Mouse (Mus musculus) MEL-GATA-1-ER (cell line): ENCODE data around the gene Sorbs1.
A peak's percentile ranks its signal among the peaks of the same experiment; 100 is the strongest.

Source experiments
- DNase-seq: peaks from one replicate; pipeline ENCODE4 v3.0.0-alpha.2; 2012; ENCODE audit warnings: low read depth; ENCODE audit errors: extremely low read depth

Sorbs1 gene

DNA sequence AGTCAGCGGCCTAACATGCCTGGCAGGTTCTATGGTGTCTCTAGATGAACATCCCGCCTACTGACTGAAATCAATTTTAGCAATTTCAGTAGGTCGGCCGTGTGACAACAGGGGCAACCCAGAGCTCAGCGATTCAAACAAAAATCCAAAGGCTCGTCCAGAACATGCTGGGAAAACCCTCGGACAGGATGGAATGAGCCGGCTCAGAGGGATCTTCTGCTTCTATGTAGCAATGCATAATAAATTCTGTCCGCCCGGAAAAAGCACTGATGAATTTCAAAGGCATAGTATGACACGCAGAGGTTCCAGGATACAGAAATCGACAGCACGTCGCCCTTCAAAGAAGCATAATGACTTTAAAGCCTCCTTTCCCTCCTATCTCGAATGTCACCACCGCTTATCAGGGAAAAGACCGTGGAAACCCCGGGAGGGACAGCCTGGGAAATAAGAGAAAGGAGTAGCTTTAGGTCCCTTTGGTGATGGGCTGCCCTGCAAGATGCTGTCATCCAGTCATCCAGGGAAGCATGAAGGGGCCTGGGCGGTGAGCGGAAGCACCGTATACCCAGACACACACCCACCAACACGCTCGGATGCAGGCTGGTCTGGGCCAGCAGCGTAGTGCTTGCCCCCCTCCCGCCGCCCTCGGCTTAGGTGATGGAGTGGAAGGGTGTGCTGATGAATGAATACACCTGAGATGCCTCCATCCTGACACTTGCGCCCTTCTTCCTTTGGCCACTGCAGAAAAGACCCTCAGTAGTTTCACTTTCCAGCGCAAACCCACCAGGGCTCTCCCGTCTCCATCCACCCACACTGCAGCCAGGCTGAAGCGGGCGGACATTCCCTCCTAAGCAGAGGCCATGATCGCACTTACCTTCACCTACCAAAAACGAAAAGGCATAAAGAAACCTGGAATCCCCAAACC, 818 bp downstream of the Sorbs1 start:
- peak; percentile 28 for DNase-seq

DNA sequence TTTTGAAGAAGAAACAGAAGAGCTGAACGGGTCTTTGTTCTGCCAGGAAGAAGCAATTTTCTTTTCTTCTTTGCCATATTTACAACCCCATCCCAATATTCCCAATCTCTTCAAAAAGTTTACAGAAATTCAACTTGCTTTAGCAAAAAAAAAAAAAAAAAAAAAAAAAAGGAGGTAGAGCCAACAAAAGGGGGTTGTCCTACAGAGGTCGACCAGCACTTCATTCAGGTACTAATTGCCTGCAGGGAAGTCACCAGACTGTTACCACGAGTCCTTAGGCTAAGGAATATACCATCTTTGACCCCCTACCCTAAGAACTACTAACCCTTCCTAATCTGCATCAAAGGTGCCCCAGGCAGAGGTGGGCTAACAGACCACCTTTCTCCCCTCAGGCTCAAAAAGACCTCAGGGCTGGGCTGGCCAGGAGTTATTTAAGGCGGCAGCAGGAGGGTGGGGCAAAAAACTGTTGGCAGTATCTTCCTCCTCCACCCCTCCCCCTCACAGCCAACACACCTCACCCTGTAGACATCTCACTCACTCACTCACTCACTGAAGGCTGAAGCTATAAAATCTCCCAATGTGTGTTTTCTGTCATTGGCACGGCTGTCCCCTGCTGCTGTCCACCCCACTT, 1.8 kb downstream of the Sorbs1 start:
- peak; percentile 30 for DNase-seq

DNA sequence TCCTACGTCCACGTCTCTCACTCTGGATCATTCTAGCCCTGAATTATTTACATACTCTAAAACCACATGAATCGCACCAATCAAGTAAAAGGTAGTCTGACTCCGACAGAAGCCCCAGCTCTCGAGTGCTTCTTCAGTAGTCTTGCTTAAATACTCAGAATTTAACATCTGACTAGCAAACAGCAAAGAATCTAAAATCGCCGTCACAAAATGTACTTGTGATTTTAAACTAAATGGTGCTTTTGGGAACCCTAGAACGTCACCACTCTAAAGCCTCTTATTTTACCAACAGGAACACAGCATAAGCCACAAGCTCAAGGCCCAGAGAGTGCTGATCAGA, 2.5 kb downstream of the Sorbs1 start:
- no peak for DNase-seq

DNA sequence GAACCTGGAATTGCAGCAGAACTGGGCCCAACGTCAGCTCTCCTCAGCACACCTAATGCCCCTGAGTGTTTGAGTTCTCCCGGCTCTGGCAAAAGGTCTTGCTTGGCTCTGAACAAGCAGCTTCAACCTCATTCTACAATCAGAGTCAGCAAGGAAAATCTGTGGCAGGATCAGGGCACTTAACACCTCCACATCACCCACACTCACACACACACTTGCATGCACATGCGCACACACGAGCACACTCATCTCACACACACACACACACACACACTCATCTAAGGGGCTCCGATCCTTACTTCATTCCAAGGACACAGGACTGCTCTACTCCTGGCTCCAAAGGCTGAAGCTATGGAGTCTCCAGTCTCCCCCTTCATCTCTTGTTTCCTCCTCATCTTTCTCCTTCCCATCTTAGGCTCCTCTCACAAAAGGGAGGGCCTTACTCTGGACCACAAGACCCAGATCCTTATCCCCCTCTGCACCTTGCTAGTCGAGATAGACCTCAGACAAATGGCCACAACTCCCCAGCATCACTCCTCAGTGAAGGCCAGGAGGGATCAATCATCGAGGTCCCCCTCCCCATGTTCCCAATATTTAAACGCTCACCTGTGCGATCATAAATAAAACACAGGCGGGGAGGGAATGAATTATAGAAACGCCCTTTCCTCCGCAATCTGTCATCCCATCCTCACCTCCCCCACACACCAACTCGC, 3.0 kb downstream of the Sorbs1 start:
- DNase-seq: no peak

DNA sequence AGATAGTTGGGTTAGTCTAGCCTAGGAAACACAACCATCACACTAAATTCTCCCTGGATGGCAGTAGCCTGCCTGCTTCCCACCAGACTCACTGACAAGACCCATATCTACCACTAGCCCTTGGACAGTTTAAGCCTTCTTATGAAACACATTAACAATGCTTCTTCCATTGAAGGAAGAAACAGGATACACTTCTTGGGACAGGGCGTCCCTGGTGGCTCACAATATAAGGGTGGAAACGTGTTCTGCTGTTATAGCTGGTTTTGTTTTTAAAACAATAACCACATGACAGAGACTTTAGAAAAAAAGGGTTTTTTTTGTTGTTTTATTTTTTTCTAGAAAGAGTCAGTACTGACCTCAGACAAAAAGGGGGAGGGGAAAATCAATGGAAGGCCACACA, 4.3 kb downstream of the Sorbs1 start:
- no peak for DNase-seq

DNA sequence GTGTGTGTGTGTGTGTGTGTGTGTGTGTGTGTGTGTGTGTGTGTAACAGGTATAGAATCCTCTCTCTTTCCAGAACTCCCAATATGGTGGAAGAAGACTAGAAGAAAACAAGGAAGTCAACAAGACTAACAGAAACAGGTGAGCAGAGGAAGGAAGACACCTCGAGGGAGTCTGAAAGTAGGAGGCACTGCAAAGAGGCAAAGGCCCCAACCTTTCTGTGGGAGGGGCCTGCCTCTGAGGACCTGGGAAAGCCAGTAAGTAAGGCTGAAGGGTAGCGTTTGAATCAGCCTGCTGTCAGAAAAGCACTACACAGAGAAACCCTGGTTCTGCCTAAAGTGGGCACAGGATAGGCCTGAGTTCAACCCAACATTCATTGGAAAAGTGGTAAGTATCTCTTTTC, 4.7 kb downstream of the Sorbs1 start:
- DNase-seq: no peak

DNA sequence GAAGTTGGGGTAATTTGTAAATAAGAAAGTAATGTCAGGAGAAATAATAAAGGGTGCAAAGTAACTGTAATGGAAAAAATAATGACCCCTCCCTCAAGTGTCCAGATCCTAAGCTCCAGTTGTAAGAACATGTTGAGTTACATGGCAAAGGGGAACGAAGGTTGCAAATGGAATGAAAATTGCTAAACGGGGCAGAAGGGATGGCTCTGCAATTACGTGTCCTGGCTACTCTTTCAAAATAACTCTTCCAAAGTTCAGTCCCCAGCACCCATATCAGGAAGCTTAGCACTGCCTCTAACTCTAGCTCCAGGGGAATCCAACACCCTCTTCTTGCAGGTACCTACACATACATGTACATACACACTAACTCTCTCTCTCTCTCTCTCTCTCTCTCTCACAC, 6.6 kb downstream of the Sorbs1 start:
- DNase-seq: no peak

DNA sequence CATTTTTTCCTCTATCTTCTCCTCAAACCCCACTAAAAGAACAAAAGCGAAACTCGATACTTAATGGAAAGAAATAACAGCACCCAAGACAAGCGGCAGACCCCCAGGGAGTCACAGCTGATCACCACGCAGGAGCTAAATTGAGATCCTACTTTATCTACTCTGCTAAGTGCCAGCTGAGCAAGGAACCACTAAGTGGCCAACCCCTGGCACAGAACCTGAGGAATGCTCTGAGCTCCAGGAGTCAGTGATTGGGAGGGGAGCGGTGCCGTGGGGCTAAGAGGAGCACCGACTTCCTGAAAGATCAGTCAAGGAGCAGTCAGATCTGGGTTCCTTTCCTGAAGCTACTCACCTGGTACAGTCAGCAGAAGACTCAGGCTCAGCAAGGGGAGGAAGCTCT, 9.2 kb downstream of the Sorbs1 start:
- no peak for DNase-seq

DNA sequence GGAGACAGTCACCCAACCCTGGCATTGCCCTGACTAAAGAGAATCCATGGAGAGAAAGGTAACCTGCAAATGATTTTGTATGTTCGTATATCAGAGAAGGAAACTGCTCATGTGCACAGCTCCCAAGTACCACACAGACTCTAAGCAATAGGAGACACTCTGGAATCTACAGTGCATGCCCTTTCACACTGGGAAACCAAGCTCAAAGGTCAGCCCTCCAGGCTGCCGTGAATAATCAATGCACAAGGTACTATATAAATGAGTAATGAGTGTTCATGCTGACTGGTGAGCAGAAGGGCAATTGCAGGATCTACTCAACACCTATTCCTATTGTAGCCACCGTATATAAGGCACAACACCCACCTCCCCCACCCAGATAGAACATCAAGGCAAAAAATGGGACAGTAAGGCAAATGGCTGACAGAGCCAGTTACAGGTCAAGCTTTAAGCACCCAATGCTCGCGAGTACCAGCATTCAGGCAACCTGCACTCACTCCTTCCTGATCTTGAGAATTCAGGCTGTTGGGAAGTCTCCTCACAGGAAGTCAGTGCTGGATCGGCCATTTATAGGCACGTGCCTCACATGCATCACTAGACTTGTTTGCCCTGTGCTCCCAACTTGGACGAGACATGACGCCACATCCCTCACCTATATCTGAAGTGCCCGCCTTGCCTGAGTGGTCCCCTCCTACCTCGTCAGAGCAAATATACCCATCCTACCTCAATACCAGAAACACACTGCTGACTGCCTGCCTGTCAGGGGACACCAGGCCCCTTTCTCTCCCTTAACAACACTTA, 13.4 kb downstream of the Sorbs1 start:
- no peak for DNase-seq

DNA sequence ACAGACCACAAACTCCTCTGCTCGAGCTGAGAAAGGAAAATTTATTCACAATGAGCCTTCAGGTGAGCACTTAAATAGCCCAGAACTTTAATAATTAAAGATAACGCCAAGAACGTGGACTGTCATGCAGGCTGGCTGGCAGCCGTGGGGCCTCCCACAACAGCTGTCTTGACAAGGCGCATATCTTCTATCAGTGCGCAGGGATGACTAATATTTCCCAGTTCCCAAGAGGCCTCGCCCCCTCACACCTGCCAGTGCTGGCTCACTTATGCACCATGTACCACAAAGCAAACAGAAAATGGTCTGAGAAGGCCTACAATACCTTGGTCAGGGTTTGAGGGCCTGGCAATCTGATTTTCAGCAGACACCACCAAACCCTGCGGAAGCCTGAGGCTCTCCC, 14.4 kb downstream of the Sorbs1 start:
- no peak for DNase-seq

DNA sequence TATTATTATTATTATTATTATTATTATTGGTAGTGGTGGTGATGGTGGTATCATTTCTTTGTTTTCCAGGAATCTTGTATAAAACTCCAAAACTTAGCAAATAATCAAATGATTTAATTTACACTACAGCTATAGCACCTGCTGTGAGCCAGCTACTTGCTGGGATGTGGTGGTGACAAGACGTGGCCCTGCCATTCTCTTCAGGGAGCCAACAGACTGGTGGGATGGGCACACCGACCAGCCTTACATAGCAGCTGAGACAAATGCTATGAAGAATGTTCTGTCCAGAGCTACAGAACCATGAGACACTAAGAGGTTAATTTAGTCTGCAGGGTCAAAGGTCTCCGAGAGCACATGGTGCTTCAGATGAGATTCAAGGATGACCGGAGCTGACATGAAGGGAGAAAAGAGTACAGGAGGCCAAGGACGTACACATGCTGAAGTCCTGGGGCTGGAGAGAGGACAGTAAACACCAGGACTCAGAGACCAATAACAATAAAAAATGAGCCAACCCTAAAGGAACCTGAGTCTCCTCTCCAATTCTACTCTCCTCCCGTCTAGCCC, 15.3 kb downstream of the Sorbs1 start:
- no peak for DNase-seq

DNA sequence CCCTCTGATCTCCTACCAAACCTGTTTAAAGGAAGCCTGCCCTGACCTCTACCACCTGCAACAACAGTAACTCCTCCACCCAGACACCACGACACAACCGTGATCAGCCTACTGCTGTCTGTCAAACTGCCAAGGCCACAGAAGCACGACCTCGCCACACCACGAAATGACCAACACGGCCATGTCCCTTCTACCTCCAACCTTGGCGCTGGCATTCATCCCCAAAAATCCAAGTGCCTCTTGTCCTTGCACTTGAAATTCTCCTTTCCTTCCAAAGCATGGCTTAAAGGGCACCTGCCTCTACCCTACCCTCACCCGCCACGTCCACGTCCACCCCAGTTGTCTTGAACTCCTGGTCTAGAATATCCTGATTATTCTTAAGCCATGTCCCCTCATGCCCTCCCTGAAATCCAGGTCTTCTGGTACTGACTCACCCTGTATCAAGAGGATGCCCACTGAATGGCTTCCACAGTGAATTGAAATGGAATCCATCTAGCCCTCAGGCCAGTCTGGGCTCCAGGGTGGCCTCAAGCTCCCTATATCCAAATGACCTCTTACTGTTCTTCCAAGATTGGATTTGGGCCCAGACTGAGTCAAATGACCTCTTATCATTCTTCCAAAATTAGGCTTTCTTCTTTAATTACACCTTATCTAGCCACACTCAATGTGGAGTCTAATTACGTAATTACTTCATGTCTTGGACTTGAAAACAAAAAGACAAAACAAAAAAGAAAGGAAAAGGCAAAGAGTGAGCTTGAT, 16.9 kb downstream of the Sorbs1 start:
- no peak for DNase-seq

DNA sequence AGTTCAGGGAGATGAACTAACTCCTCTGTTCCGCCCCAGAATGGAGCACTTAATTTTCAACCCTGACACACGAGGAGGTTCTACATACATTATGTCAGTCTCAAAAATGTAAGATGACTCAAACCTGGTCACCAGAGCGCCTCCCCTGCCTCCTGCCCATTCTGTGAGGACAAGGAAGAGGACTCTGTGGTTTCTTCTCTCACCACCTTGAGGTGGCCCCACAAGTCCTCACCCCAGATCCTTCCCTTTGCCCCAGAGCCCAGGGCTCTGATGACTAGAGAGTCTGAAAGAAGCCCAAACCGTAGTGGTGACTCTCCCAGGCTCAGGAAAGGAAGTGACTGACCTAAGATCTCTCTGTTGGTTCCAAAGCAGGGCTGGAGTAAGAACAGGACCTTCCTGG, 17.5 kb downstream of the Sorbs1 start:
- DNase-seq: no peak

DNA sequence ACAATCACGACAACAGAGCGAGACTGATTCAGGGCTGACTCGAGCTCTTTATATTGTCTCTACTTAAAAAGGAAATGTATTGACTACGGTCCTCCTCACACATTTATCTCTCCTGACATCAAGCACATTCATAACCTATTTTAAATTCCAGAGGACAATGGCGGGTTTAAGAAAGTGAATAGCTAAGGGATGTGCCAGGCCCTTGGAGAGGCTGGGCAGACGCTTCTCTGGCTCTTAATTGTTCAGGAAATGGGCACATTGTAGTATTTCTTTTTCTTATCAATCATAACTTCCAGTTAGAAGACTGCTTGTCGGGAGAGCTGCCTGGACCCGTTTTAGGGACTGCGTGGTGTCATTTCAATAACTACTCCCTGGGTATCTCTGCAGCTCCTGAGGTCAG, 20.7 kb downstream of the Sorbs1 start:
- DNase-seq: no peak

DNA sequence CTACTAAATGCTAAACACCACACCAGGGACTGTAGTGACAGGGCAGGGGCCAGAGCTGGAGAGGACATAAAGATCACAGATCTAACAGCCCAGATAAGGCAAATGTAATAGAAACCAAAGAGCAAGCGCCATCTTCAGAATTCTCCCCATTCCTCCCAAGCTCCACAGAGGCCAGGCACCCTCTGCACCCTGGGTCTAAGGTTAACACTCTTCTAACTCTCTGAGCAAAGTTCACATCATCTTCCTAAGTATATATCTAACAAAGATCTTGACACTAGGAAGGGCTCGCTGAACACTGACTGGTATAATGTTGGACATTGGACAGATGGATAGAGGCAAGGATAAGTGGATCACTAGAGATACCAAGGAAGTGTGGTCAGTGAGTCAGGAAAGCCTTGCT, 22.1 kb downstream of the Sorbs1 start:
- DNase-seq: no peak

DNA sequence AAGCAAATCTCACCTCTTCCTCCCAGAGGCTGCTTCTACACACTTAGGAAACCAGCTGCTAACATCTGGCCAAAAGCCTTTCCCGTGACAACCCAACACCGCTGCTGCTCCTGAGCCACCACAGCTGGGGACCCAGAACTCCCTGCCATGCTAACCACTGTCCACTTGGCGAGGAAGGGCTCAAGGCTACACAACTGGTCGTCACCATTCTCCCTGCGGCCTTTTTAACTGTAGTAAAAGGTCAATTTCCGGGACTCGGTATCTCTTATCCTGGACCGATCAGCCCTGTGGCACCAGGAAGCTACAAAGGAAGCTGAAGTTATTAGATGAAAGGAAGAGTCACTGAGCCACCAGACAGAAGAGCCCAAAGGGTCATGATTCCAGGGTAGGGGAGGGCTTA, 22.8 kb downstream of the Sorbs1 start:
- DNase-seq: no peak

DNA sequence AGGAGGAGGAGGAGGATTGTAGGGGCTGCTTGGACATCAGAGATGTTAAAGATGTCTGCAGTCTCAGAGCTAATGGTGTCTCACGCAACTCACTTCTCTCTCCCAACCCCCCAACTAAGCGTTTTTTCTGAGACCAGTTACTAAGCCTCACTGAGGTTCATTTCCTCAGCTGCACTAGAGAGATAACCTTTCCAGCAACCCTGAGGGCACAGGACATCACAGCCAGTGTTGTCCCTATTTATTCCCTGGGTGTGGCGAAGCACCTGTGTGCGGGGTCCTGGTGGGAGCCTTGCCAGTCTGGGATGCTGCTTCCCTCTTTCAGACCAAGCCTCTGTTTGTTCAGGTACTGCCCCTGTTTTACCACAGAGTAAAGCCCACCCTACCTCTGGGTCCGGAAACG, 23.9 kb downstream of the Sorbs1 start:
- no peak for DNase-seq

DNA sequence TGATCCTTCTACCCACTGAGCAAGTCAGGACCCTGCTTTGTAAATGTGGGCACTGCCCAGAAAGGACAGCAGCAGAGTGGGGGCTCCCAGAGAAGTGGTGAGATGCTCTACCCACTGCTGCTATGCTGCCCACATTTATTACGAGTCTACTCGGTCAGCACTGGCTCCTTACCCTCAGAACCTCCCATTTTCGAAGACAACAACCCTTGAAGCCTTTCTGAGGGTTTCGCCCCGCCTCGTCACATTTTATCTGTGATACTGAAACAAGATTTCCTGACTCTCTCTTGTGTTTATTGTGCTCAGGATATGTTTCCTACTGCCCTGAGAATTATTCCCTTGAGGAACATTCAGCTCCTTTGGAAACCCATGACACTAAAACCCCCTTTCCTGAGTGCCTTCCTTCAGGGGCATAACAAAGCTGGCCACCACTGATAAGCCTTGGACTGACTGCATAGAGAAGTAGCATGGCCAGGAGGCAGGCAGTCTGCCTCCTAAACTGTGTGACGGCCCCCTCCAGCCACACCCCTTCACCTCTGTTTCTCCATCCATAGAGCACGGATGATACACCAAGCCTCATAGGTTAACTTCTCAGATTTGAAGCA, 24.6 kb downstream of the Sorbs1 start:
- DNase-seq: peak; percentile 17

DNA sequence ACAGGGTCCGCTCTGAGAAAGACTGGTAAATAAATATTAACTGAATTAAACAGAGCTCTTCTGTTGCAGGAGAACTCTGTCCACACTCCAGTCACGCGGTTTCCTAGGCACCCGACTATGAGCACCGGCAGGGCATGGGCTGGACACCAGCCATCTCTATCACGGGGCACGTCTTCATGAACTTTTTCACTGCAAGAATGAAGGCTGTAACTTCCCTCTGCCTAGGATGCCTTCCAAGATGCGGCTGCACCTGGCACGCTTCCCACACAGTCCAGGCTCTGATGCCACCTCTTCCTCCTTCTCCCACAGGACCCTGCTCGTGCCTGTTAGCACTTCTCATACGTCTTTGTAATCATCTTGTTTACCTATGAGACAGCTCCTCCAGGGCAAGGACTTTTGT, 26.0 kb downstream of the Sorbs1 start:
- DNase-seq: no peak

DNA sequence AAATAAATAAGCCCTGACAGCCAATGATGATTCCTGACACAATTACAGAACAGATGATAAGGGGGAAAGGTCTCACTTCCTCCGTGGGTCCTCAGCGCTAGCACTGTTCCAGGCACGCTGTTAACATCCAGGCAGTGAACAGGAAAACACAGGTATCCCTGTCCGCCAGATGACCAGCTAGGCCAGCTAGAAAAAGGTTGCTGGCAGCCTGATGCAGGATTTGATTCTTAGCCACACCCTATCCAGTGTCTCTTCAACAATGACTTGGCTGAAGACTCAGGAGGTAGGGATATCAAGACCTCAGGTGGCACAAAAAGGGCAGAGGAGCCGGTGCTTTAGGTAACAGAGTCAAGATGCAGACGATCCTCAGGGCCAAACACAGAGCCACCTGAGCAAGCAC, 32.5 kb downstream of the Sorbs1 start:
- no peak for DNase-seq
